Mouse (Mus musculus) splenic B cell, adult 2 months (primary cell): ENCODE data around the gene Lrguk.

Source experiments
- DNase-seq: peaks from one replicate; pipeline ENCODE4 v3.0.0-alpha.2; 2011; ENCODE audit warnings: low read depth, low spot score
- H3K27me3 ChIP-seq: 2 replicates; pipeline ENCODE4 v1.6.1; 2012; ENCODE audit warnings: mild to moderate bottlenecking, low read length, moderate library complexity, mixed read lengths; ENCODE audit not compliant: control insufficient read depth, poor library complexity, insufficient read depth, severe bottlenecking
- H3K36me3 ChIP-seq: 2 replicates; pipeline ENCODE4 v1.6.1; 2012; ENCODE audit warnings: mild to moderate bottlenecking, low read length, moderate library complexity, mixed read lengths; ENCODE audit not compliant: control insufficient read depth, poor library complexity, insufficient read depth, severe bottlenecking

Lrguk gene

GRCm38 (mm10) chr6:34096274-34096673, 67.0 kb downstream of the Lrguk start:
- Histone ChIP-seq H3K36me3 (no peaks in the 10 kb centered on the region), H3K27me3 (no peaks in the 10 kb centered on the region)
- DNase-seq = no peak

- no peaks in the 10 kb centered on the region for H3K36me3 ChIP-seq
- no peak for DNase-seq
- no peaks in the 10 kb centered on the region for H3K27me3 ChIP-seq
These were observed 67.7 kb downstream of the Lrguk start for GRCm38 (mm10) chr6:34096905-34097304.

GRCm38 (mm10) chr6:34099725-34100124, 70.5 kb downstream of the Lrguk start:
- Histone ChIP-seq H3K36me3 (no peaks in the 10 kb centered on the region), H3K27me3 (no peaks in the 10 kb centered on the region)
- no peak for DNase-seq

GRCm38 (mm10) chr6:34101531-34102396, 72.5 kb downstream of the Lrguk start:
- H3K36me3 ChIP-seq = no peaks in the 10 kb centered on the region
- DNase-seq = no peak
- no peaks in the 10 kb centered on the region for H3K27me3 ChIP-seq

GRCm38 (mm10) chr6:34103251-34103920, 74.1 kb downstream of the Lrguk start:
- DNase-seq = no peak
- Histone ChIP-seq H3K27me3 (no peaks in the 10 kb centered on the region), H3K36me3 (no peaks in the 10 kb centered on the region)

GRCm38 (mm10) chr6:34110571-34110970, 81.3 kb downstream of the Lrguk start:
- no peaks in the 10 kb centered on the region for H3K36me3 ChIP-seq
- DNase-seq = no peak
- no peaks in the 10 kb centered on the region for H3K27me3 ChIP-seq

- no peaks in the 10 kb centered on the region for H3K27me3 ChIP-seq
- H3K36me3 ChIP-seq = no peaks in the 10 kb centered on the region
- no peak for DNase-seq
These were observed 82.2 kb downstream of the Lrguk start for GRCm38 (mm10) chr6:34111406-34111805.

- no peak for DNase-seq
- Histone ChIP-seq H3K36me3 (no peaks in the 10 kb centered on the region), H3K27me3 (no peaks in the 10 kb centered on the region)
These were observed 87.7 kb downstream of the Lrguk start for GRCm38 (mm10) chr6:34116838-34117478.

- Histone ChIP-seq H3K36me3 (no peaks in the 10 kb centered on the region), H3K27me3 (no peaks in the 10 kb centered on the region)
- no peak for DNase-seq
These were observed 95.2 kb downstream of the Lrguk start for GRCm38 (mm10) chr6:34124401-34124800.

- H3K36me3 ChIP-seq = no peaks in the 10 kb centered on the region
- H3K27me3 ChIP-seq = no peaks in the 10 kb centered on the region
- no peak for DNase-seq
These were observed 100.0 kb downstream of the Lrguk start for GRCm38 (mm10) chr6:34129261-34129660.

GRCm38 (mm10) chr6:34132391-34132790, 103.1 kb downstream of the Lrguk start:
- no peak for DNase-seq
- Histone ChIP-seq H3K27me3 (no peaks in the 10 kb centered on the region), H3K36me3 (no peaks in the 10 kb centered on the region)

- no peak for DNase-seq
- Histone ChIP-seq H3K27me3 (no peaks in the 10 kb centered on the region), H3K36me3 (no peaks in the 10 kb centered on the region)
These were observed 109.1 kb downstream of the Lrguk start for GRCm38 (mm10) chr6:34138366-34138765.

- DNase-seq = no peak
- H3K36me3 ChIP-seq = no peaks in the 10 kb centered on the region
- no peaks in the 10 kb centered on the region for H3K27me3 ChIP-seq
These were observed 113.7 kb downstream of the Lrguk start for GRCm38 (mm10) chr6:34142931-34143330.

GRCm38 (mm10) chr6:34146042-34146441, 116.8 kb downstream of the Lrguk start:
- no peak for DNase-seq
- Histone ChIP-seq H3K27me3 (no peaks in the 10 kb centered on the region), H3K36me3 (no peaks in the 10 kb centered on the region)

- DNase-seq = no peak
- Histone ChIP-seq H3K27me3 (no peaks in the 10 kb centered on the region), H3K36me3 (no peaks in the 10 kb centered on the region)
These were observed 118.8 kb downstream of the Lrguk start for GRCm38 (mm10) chr6:34148021-34148420.
